Mouse (Mus musculus) leukemia stem cell, adult 10-12 weeks (primary cell): ENCODE measurements around the gene Sct. TPM values are rescaled to one million over a fixed set of nuclear protein-coding genes. Genes with fewer than 3 reads are reported as not detected.

Experiments used
- polyA plus RNA-seq: library from polyadenylated mRNA; stranded (reverse); fragments of >175 nt; gene quantifications from 2 replicates; pipeline ENCODE4 v1.2.3, GENCODE M21; 2012; ENCODE audit warnings: low replicate concordance

Gene Sct
- polyA plus RNA-seq: not detected in 2 replicates

GRCm38 (mm10) chr7:141278766-141279590 lies at the start of gene Sct:
Gene Sct, minus strand, starts transcription at chr7:141279133.

GRCm38 (mm10) chr7:141327469-141328372 lies 48.8 kb upstream of the Sct start, which contains the start of the genes Deaf1 and Tmem80:
Gene Deaf1, minus strand, starts transcription at chr7:141327690.
Gene Tmem80, plus strand, starts transcription at chr7:141327739.

GRCm38 (mm10) chr7:141291921-141292582 lies 13.1 kb upstream of the Sct start, which contains the start of gene Drd4:
Gene Drd4, plus strand, starts transcription at chr7:141292006.

GRCm38 (mm10) chr7:141276546-141276945 lies 2.4 kb downstream of the Sct start, which contains the start of gene Cdhr5:
Gene Cdhr5, minus strand, starts transcription at chr7:141276786.

GRCm38 (mm10) chr7:141265739-141266561 lies 13.0 kb downstream of the Sct start, which contains the start of gene Irf7:
Gene Irf7, minus strand, starts transcription at chr7:141266481.

Other genes starting within 250 kb of the Sct start
- 2.6 and 3.4 TPM in 2 replicates for gene B4galnt4, start 218.0 kb downstream of the Sct start, polyA plus RNA-seq
- gene Pkp3, start 200.9 kb downstream of the Sct start, polyA plus RNA-seq: 5.0 and 6.6 TPM in 2 replicates
- gene Sigirr, start 178.6 kb downstream of the Sct start, polyA plus RNA-seq: 10.6 and 20.3 TPM in 2 replicates
- gene Ano9, start 161.3 kb downstream of the Sct start, polyA plus RNA-seq: 0.30 TPM in 1 of 2 replicates, not detected in the other
- 172 and 234 TPM in 2 replicates for gene Ptdss2, start 156.8 kb downstream of the Sct start, polyA plus RNA-seq
- 4.4 and 23.6 TPM in 2 replicates for gene Rnh1, start 106.3 kb downstream of the Sct start, polyA plus RNA-seq
- gene Hras, start 85.1 kb downstream of the Sct start, polyA plus RNA-seq: 58.5 and 63.6 TPM in 2 replicates
- 9.6 and 9.7 TPM in 2 replicates for gene Lrrc56, start 85.0 kb downstream of the Sct start, polyA plus RNA-seq
- 0.97 and 1.5 TPM in 2 replicates for gene Lmntd2, start 65.1 kb downstream of the Sct start, polyA plus RNA-seq
- 8.4 and 16.5 TPM in 2 replicates for gene Rassf7, start 63.3 kb downstream of the Sct start, polyA plus RNA-seq
- gene Phrf1, start 50.3 kb downstream of the Sct start, polyA plus RNA-seq: 105 and 162 TPM in 2 replicates
- 194 and 421 TPM in 2 replicates for gene Irf7, start 12.7 kb downstream of the Sct start, polyA plus RNA-seq
- 0.24 TPM in 1 of 2 replicates, not detected in the other for gene Cdhr5, start 2.3 kb downstream of the Sct start, polyA plus RNA-seq
- gene Drd4, start 12.9 kb upstream of the Sct start, polyA plus RNA-seq: 0.06 TPM in 1 of 2 replicates, not detected in the other
- gene Deaf1, start 48.6 kb upstream of the Sct start, polyA plus RNA-seq: 29.1 and 106 TPM in 2 replicates
- gene Tmem80, start 48.6 kb upstream of the Sct start, polyA plus RNA-seq: 17.9 and 21.6 TPM in 2 replicates
- gene Eps8l2, start 59.7 kb upstream of the Sct start, polyA plus RNA-seq: 0.36 TPM in 1 of 2 replicates, not detected in the other
- 29.0 and 438 TPM in 2 replicates for gene Taldo1, start 113.1 kb upstream of the Sct start, polyA plus RNA-seq
- 2.8 and 7.8 TPM in 2 replicates for gene Gatd1, start 135.0 kb upstream of the Sct start, polyA plus RNA-seq
- gene Cend1, start 150.4 kb upstream of the Sct start, polyA plus RNA-seq: not detected in 2 replicates
- 134 and 136 TPM in 2 replicates for gene Slc25a22, start 158.8 kb upstream of the Sct start, polyA plus RNA-seq
- gene Pidd1, start 164.9 kb upstream of the Sct start, polyA plus RNA-seq: 42.8 and 151 TPM in 2 replicates
- gene Rplp2, start 168.2 kb upstream of the Sct start, polyA plus RNA-seq: 3,626 and 4,022 TPM in 2 replicates
- gene Pnpla2, start 176.1 kb upstream of the Sct start, polyA plus RNA-seq: 71.6 and 106 TPM in 2 replicates
- 3.5 and 4.4 TPM in 2 replicates for gene Cracr2b, start 182.0 kb upstream of the Sct start, polyA plus RNA-seq
- gene Cd151, start 188.3 kb upstream of the Sct start, polyA plus RNA-seq: 5.2 and 25.9 TPM in 2 replicates
- 27.0 and 49.9 TPM in 2 replicates for gene Polr2l, start 196.0 kb upstream of the Sct start, polyA plus RNA-seq
- 12.0 and 26.3 TPM in 2 replicates for gene Tspan4, start 196.1 kb upstream of the Sct start, polyA plus RNA-seq